Mouse (Mus musculus) neural tube, embryonic 14.5 days (tissue): Measurements from ENCODE around the gene Klc3. TPM values are rescaled to one million over a fixed set of nuclear protein-coding genes. Genes with fewer than 3 reads are reported as not detected.

Experiments
- ATAC-seq: fragments of 200-750 bp; cut with Nextera tagmentation; 2 replicates; pipeline ENCODE4 v1.8.0; 2017; ENCODE audit warnings: low read depth, mild to moderate bottlenecking, moderate TSS enrichment, moderate library complexity
- H3K27ac ChIP-seq: fragments of 300-500 bp; sonication (generic); 2 replicates; pipeline ENCODE4 v1.5.1; 2014; ENCODE audit warnings: low read depth, mild to moderate bottlenecking, control low read depth, low read length, moderate library complexity, mixed read lengths
- H3K27me3 ChIP-seq: fragments of 300-500 bp; sonication (generic); 2 replicates; pipeline ENCODE4 v1.6.1; 2014; ENCODE audit warnings: low read length; ENCODE audit not compliant: control insufficient read depth, insufficient read depth
- H3K36me3 ChIP-seq: fragments of 300-500 bp; sonication (generic); 2 replicates; pipeline ENCODE4 v1.6.1; 2014; ENCODE audit warnings: low read length, mixed read lengths; ENCODE audit not compliant: control insufficient read depth, insufficient read depth
- H3K4me1 ChIP-seq: fragments of 300-500 bp; sonication (generic); 2 replicates; pipeline ENCODE4 v1.6.1; 2014; ENCODE audit warnings: low read length; ENCODE audit not compliant: control insufficient read depth, insufficient read depth
- H3K4me2 ChIP-seq: fragments of 300-500 bp; sonication (generic); 2 replicates; pipeline ENCODE4 v1.6.1; 2014; ENCODE audit warnings: mild to moderate bottlenecking, low read depth, low read length, control low read depth
- H3K4me3 ChIP-seq: fragments of 300-500 bp; sonication (generic); 2 replicates; pipeline ENCODE4 v1.5.1; 2014; ENCODE audit warnings: low read depth, low read length, control low read depth, mixed read lengths
- H3K9ac ChIP-seq: fragments of 300-500 bp; sonication (generic); replicated peaks from 2 replicates; pipeline ENCODE4 v1.6.1; 2014; ENCODE audit warnings: low read depth, mild to moderate bottlenecking, control low read depth, low read length, mixed read lengths
- H3K9me3 ChIP-seq: fragments of 300-500 bp; sonication (generic); 2 replicates; pipeline ENCODE4 v1.6.1; 2016; ENCODE audit warnings: low read length; ENCODE audit not compliant: control insufficient read depth
- WGBS: fragments of 180-500 bp; shearing (Covaris S2); extraction: QIAGEN DNeasy Blood & Tissue Kit; methylation state at CpG from one replicate; pipeline ENCODE4 v1.1.7; 2014; 5-methylcytosine and 5-hydroxymethylcytosine counted together
- polyA plus RNA-seq: library from polyadenylated mRNA; unstranded; fragments of >200 nt; fragmentation: Nextera tagmentation; extraction: Ambion mirVana; gene quantifications from 2 replicates; pipeline ENCODE4 v1.2.1, GENCODE M21; 2014

The Klc3 gene
- polyA plus RNA-seq, 1 experiment from 2014 or later: 1.1 TPM

GRCm38 (mm10) chr7:19359892-19360641 lies 43.8 kb downstream of the Klc3 start:
- ATAC-seq: peak; percentile 78
- H3K9ac ChIP-seq: peak overlapping the region; percentile 32; the same call in 1 of the 2 replicates
- peaks cover 18% of the 10 kb centered on the region for H3K36me3 ChIP-seq
- peak overlapping the region; percentile 59 for H3K4me3 ChIP-seq
- WGBS: under 1% methylated on average over 45 of the region's 45 CpGs
- peak overlapping the region; percentile 99 for H3K4me2 ChIP-seq
- 0 out of 2 replicates have a peak overlapping the region, but pooled peaks have one; percentile 5 for H3K27ac ChIP-seq
- H3K4me1 ChIP-seq: peaks cover 12% of the 10 kb centered on the region
- no peaks in the 10 kb centered on the region for H3K9me3 ChIP-seq
- H3K27me3 ChIP-seq: no peaks in the 10 kb centered on the region

GRCm38 (mm10) chr7:19359299-19359891 lies 44.5 kb downstream of the Klc3 start, which contains the start of the genes Cd3eap and Ppp1r13l:
TSS of gene Cd3eap (minus strand) at chr7:19359483.
TSS of gene Ppp1r13l (plus strand) at chr7:19359749.
- H3K4me2 ChIP-seq: peak within 1 kb of the TSS; percentile 99
- no peaks in the 10 kb centered on the region for H3K27me3 ChIP-seq
- H3K9me3 ChIP-seq: no peaks in the 10 kb centered on the region
- 0 out of 2 replicates have a peak within 1 kb of the TSS, but pooled peaks have one; percentile 5 for H3K27ac ChIP-seq
- peaks cover 12% of the 10 kb centered on the region for H3K4me1 ChIP-seq
- H3K9ac ChIP-seq: peak within 1 kb of the TSS; percentile 60
- WGBS: 0% methylated on average over 31 of the region's 31 CpGs
- peak; percentile 85 for ATAC-seq
- H3K4me3 ChIP-seq: peak within 1 kb of the TSS; percentile 59
- H3K36me3 ChIP-seq: peaks cover 23% of the 10 kb centered on the region

GRCm38 (mm10) chr7:19358634-19359033 lies 45.3 kb downstream of the Klc3 start:
- Histone ChIP-seq H3K36me3 (peaks cover 26% of the 10 kb centered on the region), H3K4me1 (peaks cover 12% of the 10 kb centered on the region), H3K9ac (peak overlapping the region; percentile 60), H3K9me3 (no peaks in the 10 kb centered on the region), H3K4me2 (peak overlapping the region; percentile 99), H3K27ac (no peak overlapping the region), H3K27me3 (no peaks in the 10 kb centered on the region), H3K4me3 (peak overlapping the region; percentile 59)
- WGBS: 22% methylated on average over 13 of the region's 13 CpGs
- ATAC-seq: no peak

GRCm38 (mm10) chr7:19357381-19358375 lies 46.2 kb downstream of the Klc3 start:
- Histone ChIP-seq H3K27me3 (no peaks in the 10 kb centered on the region), H3K36me3 (peaks cover 33% of the 10 kb centered on the region), H3K4me1 (peaks cover 12% of the 10 kb centered on the region), H3K4me2 (no peak overlapping the region; the same call in 1 of the 2 replicates), H3K4me3 (peak overlapping the region; percentile 59), H3K9ac (no peak overlapping the region), H3K27ac (no peak overlapping the region), H3K9me3 (no peaks in the 10 kb centered on the region)
- ATAC-seq: no peak
- 93% methylated on average over 25 of the region's 25 CpGs for WGBS

- Histone ChIP-seq H3K4me1 (peaks cover 12% of the 10 kb centered on the region), H3K4me3 (no peak overlapping the region), H3K9me3 (no peaks in the 10 kb centered on the region), H3K9ac (no peak overlapping the region), H3K27me3 (no peaks in the 10 kb centered on the region), H3K4me2 (no peak overlapping the region), H3K27ac (no peak overlapping the region), H3K36me3 (peaks cover 38% of the 10 kb centered on the region)
- ATAC-seq: no peak
- WGBS: 70% methylated on average over 10 of the region's 10 CpGs
Measured at GRCm38 (mm10) chr7:19356311-19356710, 47.6 kb downstream of the Klc3 start.

- no peak for ATAC-seq
- H3K4me3 ChIP-seq: no peak overlapping the region
- H3K27me3 ChIP-seq: no peaks in the 10 kb centered on the region
- H3K27ac ChIP-seq: no peak overlapping the region
- H3K4me1 ChIP-seq: peaks cover 10% of the 10 kb centered on the region
- H3K4me2 ChIP-seq: no peak overlapping the region
- no peak overlapping the region for H3K9ac ChIP-seq
- peaks cover 47% of the 10 kb centered on the region for H3K36me3 ChIP-seq
- 90% methylated on average over 5 of the region's 5 CpGs for WGBS
- no peaks in the 10 kb centered on the region for H3K9me3 ChIP-seq
Measured at GRCm38 (mm10) chr7:19354991-19355390, 48.9 kb downstream of the Klc3 start.

- 98% methylated on average over 8 of the region's 8 CpGs for WGBS
- Histone ChIP-seq H3K27me3 (no peaks in the 10 kb centered on the region), H3K4me2 (no peak overlapping the region), H3K27ac (no peak overlapping the region), H3K9ac (no peak overlapping the region), H3K36me3 (peaks cover 37% of the 10 kb centered on the region), H3K4me3 (no peak overlapping the region), H3K4me1 (peaks cover 12% of the 10 kb centered on the region; the same call in 1 of the 2 replicates), H3K9me3 (no peaks in the 10 kb centered on the region)
- no peak for ATAC-seq
Measured at GRCm38 (mm10) chr7:19350221-19350620, 53.7 kb downstream of the Klc3 start.

GRCm38 (mm10) chr7:19349188-19349915 lies 54.6 kb downstream of the Klc3 start:
- Histone ChIP-seq H3K36me3 (peaks cover 30% of the 10 kb centered on the region), H3K4me1 (peaks cover 14% of the 10 kb centered on the region; the same call in 1 of the 2 replicates), H3K9me3 (no peaks in the 10 kb centered on the region), H3K9ac (no peak overlapping the region), H3K4me2 (no peak overlapping the region), H3K27ac (no peak overlapping the region), H3K4me3 (no peak overlapping the region), H3K27me3 (no peaks in the 10 kb centered on the region)
- 90% methylated on average over 13 of the region's 13 CpGs for WGBS
- ATAC-seq: no peak
